Mouse (Mus musculus): Measurements from ENCODE around the gene Utf1. TPM values are rescaled to one million over a fixed set of nuclear protein-coding genes. Genes with fewer than 3 reads are reported as not detected.

The Utf1 gene
- polyA plus RNA-seq, 1 experiment from 2014 or later, result 0.20 TPM

- Histone ChIP-seq H3K27ac (replicated peaks) (no peak overlapping the region), H3K4me3 (no peak overlapping the region), H3K27me3 (replicated peaks; ENCODE audit: low read depth, poor library complexity, severe bottlenecking) (peaks cover 46% of the 10 kb centered on the region), H3K36me3 (replicated peaks) (no peaks in the 10 kb centered on the region), H3K4me1 (peaks cover 41% of the 10 kb centered on the region), H3K9me3 (no peaks in the 10 kb centered on the region)
- 56% methylated on average over 6 of the region's 6 CpGs for WGBS
- peak; percentile 18 for DNase-seq (ENCODE audit: low spot score)
Measured at GRCm38 (mm10) chr7:139909469-139909868, 34.1 kb upstream of the Utf1 start.

GRCm38 (mm10) chr7:139910204-139910835, 33.3 kb upstream of the Utf1 start:
- H3K4me3 ChIP-seq, result no peak overlapping the region
- peaks cover 54% of the 10 kb centered on the region for H3K27me3 ChIP-seq (replicated peaks; ENCODE audit: low read depth, poor library complexity, severe bottlenecking)
- WGBS, result 53% methylated on average over 11 of the region's 11 CpGs
- H3K36me3 ChIP-seq (replicated peaks), result no peaks in the 10 kb centered on the region
- peaks cover 45% of the 10 kb centered on the region for H3K4me1 ChIP-seq
- H3K27ac ChIP-seq (replicated peaks), result no peak overlapping the region
- no peaks in the 10 kb centered on the region for H3K9me3 ChIP-seq
- DNase-seq (ENCODE audit: low spot score), result no peak

DNA sequence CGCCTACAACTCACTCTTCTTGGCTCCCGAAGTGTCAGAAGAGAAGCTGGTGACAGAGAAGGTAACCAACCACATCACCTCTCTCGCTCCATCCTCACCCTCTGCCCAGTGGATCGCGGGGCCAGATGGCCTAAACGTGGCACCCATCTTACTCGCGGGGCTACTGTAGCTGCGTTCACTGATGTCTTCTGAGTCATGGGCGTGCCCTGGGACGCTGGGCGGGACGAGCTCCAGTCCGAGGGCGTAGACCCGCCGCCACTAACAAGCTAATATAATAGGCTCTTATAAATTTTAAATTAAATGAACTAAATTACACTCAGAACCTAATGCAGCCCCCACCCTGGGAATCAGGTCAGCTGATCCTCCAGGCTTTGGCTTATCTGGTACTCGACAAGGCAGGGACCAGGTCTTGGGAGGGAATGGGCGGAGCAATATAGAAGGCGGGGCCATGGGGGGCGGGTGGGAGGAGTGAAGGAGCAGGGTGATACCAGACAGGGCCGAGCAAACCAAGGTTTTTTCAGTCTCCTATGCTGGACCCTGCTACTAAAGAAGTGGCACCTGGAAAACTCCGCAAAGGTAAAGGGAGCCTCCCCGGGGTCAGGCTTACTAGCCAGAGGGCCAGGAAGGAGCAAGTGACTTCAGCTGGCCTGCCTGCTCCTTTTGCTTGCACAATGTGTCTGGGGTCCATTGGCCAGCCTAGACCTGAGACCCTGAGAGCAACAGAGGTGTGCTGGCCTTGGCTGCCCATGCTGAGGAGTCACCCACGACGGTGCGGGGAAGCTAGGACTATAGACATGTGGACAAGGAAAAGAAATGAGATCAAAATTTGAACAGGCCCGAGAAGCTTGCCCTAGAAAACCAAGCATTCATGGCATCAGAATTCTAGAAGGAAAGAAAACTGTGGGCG, 29.2 kb upstream of the Utf1 start:
- WGBS, result 10% methylated on average over 29 of the region's 29 CpGs
- H3K36me3 ChIP-seq (replicated peaks), result no peaks in the 10 kb centered on the region
- H3K27me3 ChIP-seq (replicated peaks; ENCODE audit: low read depth, poor library complexity, severe bottlenecking), result peaks cover 77% of the 10 kb centered on the region

GRCm38 (mm10) chr7:139915646-139916257, 27.8 kb upstream of the Utf1 start:
- Histone ChIP-seq H3K4me3 (peak overlapping the region; percentile 42), H3K36me3 (replicated peaks) (no peaks in the 10 kb centered on the region), H3K9me3 (no peaks in the 10 kb centered on the region), H3K27ac (replicated peaks) (no peak overlapping the region), H3K27me3 (replicated peaks; ENCODE audit: low read depth, poor library complexity, severe bottlenecking) (peaks cover 85% of the 10 kb centered on the region), H3K4me1 (peaks cover 24% of the 10 kb centered on the region)
- WGBS, result 6% methylated on average over 14 of the region's 14 CpGs
- DNase-seq (ENCODE audit: low spot score), result peak; percentile 26

More for the DNA sequence above, 29.2 kb upstream of the Utf1 start:
- Histone ChIP-seq H3K4me3 (peak overlapping the region; percentile 55), H3K9me3 (no peaks in the 10 kb centered on the region), H3K4me1 (peaks cover 38% of the 10 kb centered on the region), H3K27ac (replicated peaks) (no peak overlapping the region)
- DNase-seq (ENCODE audit: low spot score), result peak; percentile 54

DNA sequence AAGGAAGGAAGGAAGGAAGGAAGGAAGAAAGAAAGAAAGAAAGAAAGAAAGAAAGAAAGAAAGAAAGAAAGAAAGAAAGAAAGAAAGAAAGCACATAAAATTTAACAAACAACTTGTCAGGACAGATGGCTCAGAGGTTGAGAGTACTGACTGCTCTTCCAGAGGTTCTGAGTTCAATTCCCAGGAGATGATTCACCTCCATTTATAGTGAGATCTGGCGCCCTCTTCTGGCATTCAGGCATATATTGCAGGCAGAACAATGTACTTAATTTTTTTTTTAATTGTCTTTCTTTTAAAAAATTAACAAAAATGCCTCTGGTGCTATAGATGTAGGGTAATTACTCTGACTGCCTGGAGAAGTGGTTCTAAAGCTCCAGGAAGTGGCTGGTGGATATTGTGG, 27.2 kb upstream of the Utf1 start:
- Histone ChIP-seq H3K9me3 (no peaks in the 10 kb centered on the region), H3K36me3 (replicated peaks) (no peaks in the 10 kb centered on the region), H3K4me3 (no peak overlapping the region), H3K27me3 (replicated peaks; ENCODE audit: low read depth, poor library complexity, severe bottlenecking) (peaks cover 84% of the 10 kb centered on the region), H3K4me1 (peaks cover 21% of the 10 kb centered on the region), H3K27ac (replicated peaks) (no peak overlapping the region)
- WGBS, result 2% methylated on average over 1 of the region's 1 CpGs
- DNase-seq (ENCODE audit: low spot score), result no peak

DNA sequence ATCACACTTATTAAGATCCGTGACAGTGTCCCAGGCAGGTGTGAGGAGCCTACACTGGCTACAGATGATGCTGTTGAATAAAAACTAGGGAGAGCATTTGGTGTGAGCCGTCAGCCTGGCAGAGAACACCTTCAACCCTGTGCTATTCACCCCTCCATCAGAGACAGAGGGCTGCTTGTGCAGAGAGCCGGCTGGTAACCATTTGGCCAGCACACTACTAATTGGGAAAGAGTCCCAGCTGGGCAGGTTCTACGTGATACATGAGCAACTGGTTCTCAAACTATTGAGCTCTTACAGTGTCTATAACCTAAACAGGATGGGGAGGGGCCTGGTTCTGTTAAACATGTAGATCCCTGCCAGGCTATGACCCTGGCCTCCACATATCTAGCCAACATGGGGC, 25.3 kb upstream of the Utf1 start:
- DNase-seq (ENCODE audit: low spot score), result no peak
- H3K27ac ChIP-seq (replicated peaks), result no peak overlapping the region
- peaks cover 65% of the 10 kb centered on the region for H3K27me3 ChIP-seq (replicated peaks; ENCODE audit: low read depth, poor library complexity, severe bottlenecking)
- H3K36me3 ChIP-seq (replicated peaks), result no peaks in the 10 kb centered on the region
- H3K4me1 ChIP-seq, result peaks cover 21% of the 10 kb centered on the region
- no peak overlapping the region for H3K4me3 ChIP-seq
- WGBS, result 67% methylated on average over 4 of the region's 4 CpGs
- H3K9me3 ChIP-seq, result no peaks in the 10 kb centered on the region

GRCm38 (mm10) chr7:139930732-139931131, 12.9 kb upstream of the Utf1 start:
- WGBS, result 18% methylated on average over 11 of the region's 11 CpGs
- Histone ChIP-seq H3K27me3 (replicated peaks; ENCODE audit: low read depth, poor library complexity, severe bottlenecking) (peaks cover 15% of the 10 kb centered on the region), H3K27ac (replicated peaks) (no peak overlapping the region), H3K4me1 (0 out of 2 replicates have a peak, but pooled peaks cover 5% of the 10 kb centered on the region), H3K36me3 (replicated peaks) (no peaks in the 10 kb centered on the region), H3K4me3 (no peak overlapping the region), H3K9me3 (no peaks in the 10 kb centered on the region)
- peak; percentile 59 for DNase-seq (ENCODE audit: low spot score)

GRCm38 (mm10) chr7:139936705-139937104, 6.9 kb upstream of the Utf1 start:
- no peaks in the 10 kb centered on the region for H3K9me3 ChIP-seq
- DNase-seq (ENCODE audit: low spot score), result no peak
- H3K4me1 ChIP-seq, result no peaks in the 10 kb centered on the region
- no peak overlapping the region for H3K4me3 ChIP-seq
- H3K27me3 ChIP-seq (replicated peaks; ENCODE audit: low read depth, poor library complexity, severe bottlenecking), result peaks cover 42% of the 10 kb centered on the region
- no peak overlapping the region for H3K27ac ChIP-seq (replicated peaks)
- H3K36me3 ChIP-seq (replicated peaks), result no peaks in the 10 kb centered on the region
- WGBS, result 87% methylated on average over 10 of the region's 10 CpGs

- H3K9me3 ChIP-seq, result no peaks in the 10 kb centered on the region
- H3K27ac ChIP-seq (replicated peaks), result no peak overlapping the region
- H3K36me3 ChIP-seq (replicated peaks), result no peaks in the 10 kb centered on the region
- no peak overlapping the region for H3K4me3 ChIP-seq
- no peaks in the 10 kb centered on the region for H3K4me1 ChIP-seq
- DNase-seq (ENCODE audit: low spot score), result no peak
- peaks cover 43% of the 10 kb centered on the region for H3K27me3 ChIP-seq (replicated peaks; ENCODE audit: low read depth, poor library complexity, severe bottlenecking)
- 56% methylated on average over 3 of the region's 3 CpGs for WGBS
Measured at GRCm38 (mm10) chr7:139937138-139937537, 6.5 kb upstream of the Utf1 start.

DNA sequence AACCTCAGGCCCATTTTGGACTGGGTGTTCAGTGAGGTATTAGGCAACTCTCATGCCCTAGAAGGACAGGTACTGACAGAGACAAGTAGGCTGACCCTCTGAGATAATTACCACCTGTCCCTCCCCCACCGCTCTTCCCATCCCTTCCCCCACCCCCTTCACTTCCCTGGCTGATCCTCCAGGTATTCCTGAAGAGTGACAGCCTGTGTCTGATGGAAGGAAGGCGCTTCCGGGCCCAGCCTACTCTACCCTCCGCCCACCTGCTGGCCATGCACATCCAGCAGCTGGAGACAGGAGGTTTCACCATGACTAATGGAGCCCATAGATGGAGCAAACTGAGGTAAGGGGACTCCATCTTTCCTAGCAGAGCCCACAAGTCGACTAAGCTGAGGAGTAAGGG, 5.8 kb upstream of the Utf1 start:
- no peak for DNase-seq (ENCODE audit: low spot score)
- Histone ChIP-seq H3K4me1 (no peaks in the 10 kb centered on the region), H3K36me3 (replicated peaks) (no peaks in the 10 kb centered on the region), H3K27me3 (replicated peaks; ENCODE audit: low read depth, poor library complexity, severe bottlenecking) (peaks cover 50% of the 10 kb centered on the region), H3K4me3 (no peak overlapping the region), H3K9me3 (no peaks in the 10 kb centered on the region), H3K27ac (replicated peaks) (no peak overlapping the region)
- WGBS, result 70% methylated on average over 5 of the region's 5 CpGs

DNA sequence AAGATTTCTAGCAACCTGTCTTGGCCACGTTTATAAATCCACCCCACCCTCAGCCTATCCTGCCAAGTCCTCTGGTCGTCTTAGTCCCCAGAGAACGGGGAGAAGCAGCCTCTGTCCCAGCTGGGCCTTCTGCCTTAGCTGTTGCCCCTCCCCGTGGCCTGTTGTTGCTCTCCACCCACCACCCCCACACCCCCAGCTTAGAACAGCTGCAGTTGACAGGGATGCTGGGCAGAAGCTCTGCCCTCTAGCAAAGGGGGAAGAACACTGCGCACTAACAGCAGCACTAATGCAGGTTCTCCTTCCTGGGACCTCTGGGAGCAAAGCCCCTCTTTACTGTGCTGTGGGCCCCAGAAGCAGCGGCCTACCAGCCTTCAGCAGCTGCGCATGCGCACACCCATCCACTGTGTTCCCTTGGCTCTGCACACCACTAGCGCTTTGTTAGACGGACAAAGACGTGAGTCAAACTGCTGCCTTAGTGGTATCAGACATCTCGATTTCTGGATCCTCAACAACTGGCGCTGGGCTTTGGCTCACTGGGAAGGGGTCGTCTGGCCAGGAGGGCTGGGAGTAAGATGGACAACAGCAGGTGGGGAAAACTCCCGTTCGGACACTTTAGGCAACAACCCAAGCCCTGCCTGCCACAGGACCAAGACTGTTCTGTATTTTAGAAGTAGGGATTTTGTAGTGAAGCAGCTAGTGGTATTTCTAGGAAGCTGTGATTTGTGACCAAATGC, 2.9 kb upstream of the Utf1 start:
- 64% methylated on average over 16 of the region's 16 CpGs for WGBS
- Histone ChIP-seq H3K9me3 (no peaks in the 10 kb centered on the region), H3K27me3 (replicated peaks; ENCODE audit: low read depth, poor library complexity, severe bottlenecking) (peaks cover 78% of the 10 kb centered on the region), H3K36me3 (replicated peaks) (no peaks in the 10 kb centered on the region), H3K4me1 (peaks cover 13% of the 10 kb centered on the region), H3K4me3 (no peak overlapping the region), H3K27ac (replicated peaks) (no peak overlapping the region)
- DNase-seq (ENCODE audit: low spot score), result no peak
